Mouse (Mus musculus): Measurements from ENCODE around the gene I0C0044D17Rik.

Gene I0C0044D17Rik

DNA sequence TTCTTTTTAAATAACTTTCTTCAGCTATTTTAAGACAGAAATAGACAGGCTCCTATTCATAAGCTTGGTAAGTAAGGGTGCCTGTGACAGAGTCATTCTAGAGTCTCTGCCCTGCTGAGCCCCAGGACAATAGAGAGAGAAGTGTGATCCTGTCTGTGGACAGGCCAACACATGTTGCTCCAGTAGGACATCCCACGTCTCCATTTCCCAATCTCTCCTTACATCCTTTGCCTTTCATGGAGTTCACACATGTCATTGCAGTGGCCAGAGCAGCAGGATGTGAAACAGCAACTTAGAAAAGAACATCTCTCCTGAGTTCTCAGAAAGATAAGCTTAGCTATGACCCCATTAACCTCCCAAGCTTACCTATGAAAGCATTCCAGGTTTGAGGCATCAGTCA lies 8.1 kb upstream of the I0C0044D17Rik start:
- no peak for DNase-seq (ENCODE audit: low read depth, low spot score)

DNA sequence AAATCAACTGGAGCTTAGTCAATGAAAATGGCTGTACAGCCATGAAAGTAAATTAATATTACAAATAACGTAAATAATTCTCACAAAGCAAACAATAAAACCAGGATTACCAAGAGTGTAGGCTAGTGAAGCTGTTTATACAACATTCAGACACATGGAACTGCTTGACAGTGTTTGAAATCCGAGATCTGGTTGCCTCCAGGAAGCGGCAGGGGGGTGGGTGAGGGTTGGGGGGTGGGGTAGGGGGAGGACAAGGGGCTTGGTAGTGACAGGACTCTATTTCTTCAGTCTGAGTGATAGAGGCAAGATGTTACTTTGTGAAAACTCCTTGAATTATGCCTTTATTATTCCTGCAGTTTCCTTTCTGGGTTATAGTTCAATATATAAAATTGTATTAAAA lies 3.1 kb upstream of the I0C0044D17Rik start:
- DNase-seq (ENCODE audit: low read depth, low spot score): no peak

DNA sequence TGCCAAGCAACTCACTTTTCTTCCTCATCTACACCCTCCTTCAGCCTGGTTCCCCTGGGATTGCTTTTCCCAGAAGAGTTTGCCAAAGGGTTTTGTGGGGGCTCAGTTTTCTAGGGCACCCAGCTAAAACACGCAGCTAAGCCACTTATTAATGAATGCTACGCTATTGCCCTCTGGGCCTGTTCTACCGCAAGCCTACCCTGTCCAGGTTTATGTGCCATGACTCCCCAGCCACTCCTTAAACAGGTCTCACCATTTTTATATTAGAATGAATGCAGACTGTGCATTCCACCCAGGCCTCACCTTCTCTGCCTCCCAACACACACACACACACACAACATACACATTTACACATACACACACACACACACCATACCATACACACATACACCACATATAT lies 593 bp downstream of the I0C0044D17Rik start:
- no peak for DNase-seq (ENCODE audit: low read depth, low spot score)

DNA sequence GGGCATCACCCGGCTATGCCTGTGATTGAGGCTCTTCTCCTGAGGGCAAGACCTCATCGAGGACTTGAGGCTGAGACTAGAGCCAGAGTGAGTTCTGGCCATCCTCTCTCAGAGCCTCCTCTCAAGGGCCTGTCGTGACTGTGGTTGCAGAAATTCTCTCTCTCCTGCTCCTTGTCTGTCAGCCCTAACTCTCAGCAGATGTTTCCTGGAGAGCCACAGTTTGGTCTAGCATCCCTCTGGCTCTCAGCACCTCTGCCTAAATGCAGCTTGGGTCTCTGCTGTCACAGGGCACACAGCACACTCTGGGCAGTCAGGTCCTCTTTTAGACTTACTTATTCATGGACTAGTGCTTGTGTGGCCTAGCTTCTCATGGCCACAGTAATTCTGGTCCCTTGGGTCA lies 1.2 kb downstream of the I0C0044D17Rik start:
- no peak for DNase-seq (ENCODE audit: low read depth, low spot score)

DNA sequence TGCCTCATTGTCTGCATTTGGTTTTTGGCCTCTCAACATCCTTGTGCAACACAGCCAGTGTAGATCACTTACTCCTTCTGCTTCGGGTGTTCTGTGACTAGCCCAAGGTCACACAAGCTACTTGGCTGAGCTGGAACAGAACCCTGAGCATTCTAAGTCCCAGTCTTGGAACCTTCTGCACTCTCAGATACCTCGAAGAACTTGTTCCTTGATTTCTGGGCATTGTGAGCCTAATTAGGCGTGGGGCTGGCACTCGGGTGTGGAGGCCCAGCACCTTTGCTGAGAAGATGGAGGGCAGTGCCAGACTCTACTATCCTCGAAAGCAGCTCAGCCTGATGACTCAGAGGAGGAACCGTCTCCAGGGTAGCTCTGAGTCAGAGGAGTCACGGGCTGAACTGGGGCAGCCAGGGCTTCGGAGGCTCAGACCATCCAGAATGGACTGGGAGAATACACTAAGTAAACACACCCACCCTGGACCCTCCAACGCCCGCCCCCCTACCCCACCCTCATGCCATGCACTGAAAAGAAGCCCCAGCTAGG lies 4.4 kb downstream of the I0C0044D17Rik start:
- DNase-seq (ENCODE audit: low read depth, low spot score): no peak

DNA sequence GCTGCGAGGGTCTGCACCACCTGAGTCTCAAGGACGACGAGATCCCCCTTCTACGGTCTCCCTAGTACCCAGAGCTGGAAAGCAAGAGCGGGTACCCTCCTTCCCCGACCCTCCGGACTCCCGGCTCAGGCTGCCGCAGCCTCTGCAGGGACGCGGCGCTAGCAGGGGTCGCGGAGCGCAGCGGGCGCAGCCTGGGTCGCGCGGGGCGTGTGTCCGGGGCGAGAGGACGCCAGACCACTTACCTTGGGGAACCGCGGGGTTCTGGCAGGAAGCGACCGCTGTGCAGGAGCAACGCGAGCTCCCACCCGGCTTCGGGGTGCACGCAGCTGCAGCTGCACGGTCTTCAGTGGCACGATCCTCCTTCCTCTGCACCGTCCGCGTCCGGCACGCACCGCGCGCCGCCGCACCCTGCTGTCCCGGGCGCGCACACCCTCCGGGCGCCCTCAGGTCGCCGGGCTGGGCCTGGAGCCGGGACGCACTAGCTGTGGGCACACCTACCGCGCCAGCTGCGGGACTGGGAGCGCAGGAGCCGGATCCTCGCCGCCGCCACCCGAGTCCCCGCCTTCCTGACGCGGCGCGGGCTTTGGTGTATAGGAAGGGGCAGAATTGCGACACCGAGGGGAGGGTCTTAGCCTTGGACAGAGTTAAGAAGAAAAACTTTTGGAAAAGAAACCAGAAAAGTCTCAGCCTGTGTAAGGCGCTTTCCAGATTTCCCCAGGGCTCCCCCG lies 6.3 kb downstream of the I0C0044D17Rik start, which contains the start of gene Kank4:
TSS of gene Kank4 (minus strand) at position 354 of the 728 bp plus-strand sequence.
- DNase-seq (ENCODE audit: low read depth, low spot score): no peak

DNA sequence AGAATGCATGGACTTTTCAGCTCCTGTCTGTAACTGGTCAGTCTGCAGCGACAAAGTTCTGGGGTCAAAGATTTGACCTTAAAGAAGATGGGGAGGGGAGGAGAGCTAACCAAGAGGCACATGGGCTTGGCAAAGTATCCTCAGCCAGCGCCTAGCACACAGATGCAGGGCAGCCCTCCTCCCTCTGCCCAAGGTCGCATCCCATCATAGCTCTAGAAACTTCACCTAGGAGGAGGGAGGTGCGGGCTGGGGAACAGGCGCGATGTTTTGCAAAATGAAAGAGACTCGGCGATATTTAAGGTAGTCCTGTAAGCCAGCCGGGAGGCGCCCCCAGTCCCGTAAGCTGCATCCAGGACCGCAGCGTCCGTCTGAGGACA lies 6.8 kb downstream of the I0C0044D17Rik start:
- DNase-seq (ENCODE audit: low read depth, low spot score): no peak

DNA sequence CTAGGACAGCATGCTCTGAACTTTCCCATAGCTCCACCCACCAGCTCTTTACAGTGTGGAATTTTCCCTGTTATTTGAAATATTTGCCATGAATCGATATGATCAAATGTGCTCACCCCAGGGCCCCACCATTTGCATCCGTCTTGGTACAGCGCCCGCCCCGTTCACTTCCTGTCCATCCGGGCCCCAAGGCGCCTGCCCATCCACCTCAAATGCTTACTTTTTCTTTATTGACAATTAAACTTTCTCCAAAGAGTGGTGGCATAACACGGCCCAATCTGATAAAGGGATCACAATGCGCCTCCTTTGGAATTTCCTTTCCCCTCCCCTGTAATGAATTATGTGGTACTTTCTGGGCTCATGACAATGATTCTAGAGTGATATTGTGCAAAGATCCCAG lies 17.3 kb downstream of the I0C0044D17Rik start:
- DNase-seq (ENCODE audit: low read depth, low spot score): no peak

DNA sequence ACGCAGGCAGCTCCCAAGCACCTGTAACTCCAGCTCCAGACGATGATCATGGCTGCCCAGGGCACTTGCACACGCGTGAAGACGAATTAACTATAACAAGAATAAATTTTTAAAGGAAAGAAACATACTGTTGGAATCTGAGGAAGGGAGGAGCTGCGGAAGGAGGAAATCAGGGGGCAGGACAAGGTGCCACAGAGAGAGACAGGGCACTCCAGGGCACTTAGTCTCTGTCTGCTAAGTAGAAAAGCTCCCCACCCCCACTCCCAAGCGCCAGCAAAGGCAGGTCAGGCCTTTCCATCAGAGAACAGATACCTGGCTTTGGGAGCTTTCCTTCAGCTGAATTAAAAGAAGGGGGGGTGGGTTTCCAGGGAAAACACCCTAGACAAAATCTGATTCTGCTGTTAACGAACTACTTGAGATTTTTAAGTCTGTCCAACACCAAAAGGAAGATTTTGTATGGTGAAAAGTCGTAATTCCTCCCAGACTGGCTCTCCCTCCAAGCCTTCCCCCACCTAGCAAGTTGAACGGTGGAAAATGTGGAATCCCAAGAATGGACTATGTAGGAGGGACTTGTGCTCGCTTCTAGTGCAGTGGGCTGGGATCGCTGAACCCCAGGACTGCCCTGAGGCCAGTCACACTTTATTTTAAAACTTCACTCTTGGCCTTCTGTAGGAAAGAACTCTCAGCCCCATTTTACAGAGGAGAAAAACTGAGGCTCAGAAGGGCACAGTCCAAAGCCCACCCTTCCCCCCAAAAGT lies 18.2 kb downstream of the I0C0044D17Rik start:
- no peak for DNase-seq (ENCODE audit: low read depth, low spot score)

DNA sequence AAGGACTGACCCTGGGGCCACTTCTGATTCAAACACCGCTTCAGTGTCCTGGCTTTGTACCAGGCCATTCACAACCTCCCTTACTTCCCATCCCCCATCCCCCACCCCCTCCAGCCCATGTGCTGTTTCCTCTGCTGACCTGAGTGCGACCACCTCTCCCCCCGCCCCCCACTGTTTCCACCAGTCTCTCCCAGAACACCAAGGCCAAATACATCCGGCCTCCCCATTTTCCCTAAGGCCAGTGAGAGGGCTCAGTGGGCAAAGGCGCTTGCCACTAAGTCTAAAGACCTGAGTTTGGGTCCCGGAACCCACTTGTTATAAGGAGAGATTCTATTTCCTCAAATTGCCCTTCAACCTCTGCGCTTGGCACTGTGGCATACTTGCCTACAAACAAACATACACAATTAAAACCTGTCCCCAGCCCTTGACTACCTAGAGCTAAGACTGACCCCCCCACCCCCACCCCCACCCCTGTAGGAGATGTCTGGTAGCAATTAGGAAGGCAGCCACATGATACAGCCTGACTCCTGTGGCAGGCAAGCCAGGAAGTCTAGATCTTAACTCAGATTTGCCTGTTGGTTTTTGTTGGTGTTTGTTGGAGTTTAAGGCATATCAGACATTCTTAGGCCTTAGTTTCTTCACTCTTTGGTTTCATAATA lies 19.0 kb downstream of the I0C0044D17Rik start:
- no peak for DNase-seq (ENCODE audit: low read depth, low spot score)

DNA sequence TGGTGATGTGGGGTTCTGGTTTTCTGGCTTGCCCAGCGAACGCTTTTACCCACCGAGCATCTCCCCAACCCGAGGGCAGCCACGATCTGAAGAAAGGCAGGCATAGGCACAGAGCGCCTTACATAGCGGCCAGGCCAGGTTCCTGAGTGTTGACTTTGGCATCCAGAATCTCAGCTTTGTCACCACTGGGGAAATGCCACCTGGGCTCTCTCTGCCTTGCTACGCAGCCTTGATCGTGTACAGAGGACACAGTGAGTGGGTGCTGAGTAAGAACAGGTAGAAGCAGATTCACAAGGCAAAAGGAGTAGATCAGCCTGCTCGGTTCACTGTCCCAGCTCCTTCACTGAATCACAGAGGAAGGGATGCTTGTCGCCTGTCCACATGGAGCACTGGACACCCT lies 21.9 kb downstream of the I0C0044D17Rik start:
- no peak for DNase-seq (ENCODE audit: low read depth, low spot score)

DNA sequence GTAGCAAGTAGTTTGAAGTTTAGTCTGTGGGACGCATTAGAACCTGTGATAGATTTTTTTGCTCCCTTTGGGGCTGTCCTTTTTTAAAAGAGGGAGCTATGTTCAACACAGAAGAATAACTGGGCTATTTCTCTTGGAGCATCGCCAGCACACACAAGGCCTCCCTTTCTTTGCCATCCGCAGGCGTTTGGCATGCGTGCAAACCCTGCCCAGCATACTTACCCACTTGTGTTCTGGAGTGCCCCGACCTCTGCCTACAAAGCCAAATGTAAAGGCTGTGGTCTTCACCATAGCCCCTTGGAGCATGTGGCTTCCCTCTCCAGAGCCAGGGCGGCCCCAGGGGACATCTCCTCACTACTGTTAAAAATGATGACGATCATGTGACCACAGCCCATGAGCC lies 22.8 kb downstream of the I0C0044D17Rik start:
- DNase-seq (ENCODE audit: low read depth, low spot score): no peak

DNA sequence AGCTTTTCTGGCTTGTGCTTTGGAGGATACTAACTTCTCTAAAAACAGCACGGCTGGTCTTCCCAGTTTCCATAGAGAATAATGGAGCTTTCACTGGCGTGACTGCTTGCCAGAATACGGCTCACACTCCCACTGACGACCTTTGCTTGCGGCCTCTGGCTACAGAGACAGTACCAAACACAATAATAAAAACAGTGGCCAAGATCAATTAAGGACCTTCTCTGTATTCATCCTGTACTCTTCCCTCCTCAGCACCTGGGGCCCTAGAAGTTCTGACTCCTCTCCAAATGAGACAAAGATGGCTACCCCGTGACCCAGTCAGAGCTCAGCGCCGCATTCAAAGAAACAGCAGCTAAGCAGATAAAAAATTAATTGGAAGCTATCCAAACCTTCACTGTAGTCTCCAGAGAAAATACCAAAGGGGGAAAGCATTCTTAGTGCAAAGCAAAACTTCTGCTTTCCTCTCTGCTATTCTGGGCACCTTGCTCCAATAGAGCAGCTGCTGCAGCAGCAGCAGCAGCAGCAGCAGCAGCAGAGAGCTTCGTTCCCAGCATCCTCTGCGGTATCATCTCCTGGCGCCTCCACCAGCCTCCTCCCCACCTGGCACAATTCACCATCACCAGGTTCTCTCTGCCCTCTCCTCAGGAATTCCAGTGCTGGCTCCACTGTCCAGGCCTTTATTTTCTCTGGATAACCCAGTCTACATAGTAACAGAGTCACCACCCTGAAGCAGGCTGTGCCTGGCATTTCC lies 26.9 kb downstream of the I0C0044D17Rik start:
- DNase-seq (ENCODE audit: low read depth, low spot score): no peak

DNA sequence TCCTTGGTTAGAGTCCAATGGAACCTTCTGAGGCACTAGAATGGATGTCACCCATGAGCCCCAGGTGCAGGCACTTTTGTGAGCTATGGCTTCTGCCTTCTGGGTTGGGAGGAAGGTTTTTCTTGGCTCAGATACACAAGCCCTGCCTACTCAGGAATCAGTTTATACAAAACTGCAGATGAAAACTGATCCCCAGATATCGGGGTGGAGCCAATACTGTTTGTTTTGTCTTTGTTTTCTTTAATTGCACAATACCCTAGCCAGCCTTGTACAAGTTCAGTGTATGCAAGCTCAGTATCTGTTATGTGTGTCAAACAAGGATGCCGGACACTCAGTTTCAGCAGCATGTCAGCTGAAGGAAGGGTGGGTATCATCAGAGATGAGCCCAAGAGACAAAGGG lies 28.4 kb downstream of the I0C0044D17Rik start:
- no peak for DNase-seq (ENCODE audit: low read depth, low spot score)

DNA sequence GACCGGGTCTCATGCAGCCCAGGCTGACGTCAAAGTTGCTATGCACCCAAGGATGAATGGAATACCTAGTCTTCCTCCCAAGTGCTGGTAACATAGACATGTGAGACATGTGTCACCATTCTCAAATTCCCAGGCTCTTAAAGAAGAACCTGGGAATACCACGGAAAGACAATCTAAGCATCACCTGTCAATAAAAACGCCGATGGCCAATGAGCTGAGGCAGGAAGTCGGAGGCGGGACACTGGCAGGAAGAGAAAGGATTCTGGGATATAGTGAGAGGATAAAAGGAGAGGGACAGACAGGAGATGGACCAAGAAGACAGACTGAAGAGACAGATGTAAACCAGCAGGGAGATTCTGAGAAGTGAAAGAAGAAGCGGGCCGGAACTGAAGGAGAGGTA lies 30.2 kb downstream of the I0C0044D17Rik start:
- DNase-seq (ENCODE audit: low read depth, low spot score): no peak

DNA sequence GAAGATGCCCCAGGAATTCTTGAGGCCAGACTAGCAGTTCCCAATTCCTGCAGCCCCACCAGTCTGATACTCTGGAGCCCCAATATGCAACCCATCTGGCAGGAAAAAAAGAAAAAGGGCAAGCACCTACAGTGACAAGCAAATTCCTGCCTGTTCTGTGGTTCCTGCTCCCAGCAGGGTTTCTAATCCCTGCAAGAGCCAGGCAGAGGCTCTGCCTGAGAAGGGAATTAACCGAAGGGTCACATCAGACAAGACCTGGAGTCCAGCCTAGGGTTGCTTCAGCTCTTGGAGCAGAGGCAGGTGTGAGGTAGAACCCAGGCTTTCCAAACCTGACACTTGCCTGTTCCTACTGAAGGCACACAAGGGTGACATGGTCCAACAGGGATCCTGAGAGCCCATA lies 32.9 kb downstream of the I0C0044D17Rik start:
- no peak for DNase-seq (ENCODE audit: low read depth, low spot score)

DNA sequence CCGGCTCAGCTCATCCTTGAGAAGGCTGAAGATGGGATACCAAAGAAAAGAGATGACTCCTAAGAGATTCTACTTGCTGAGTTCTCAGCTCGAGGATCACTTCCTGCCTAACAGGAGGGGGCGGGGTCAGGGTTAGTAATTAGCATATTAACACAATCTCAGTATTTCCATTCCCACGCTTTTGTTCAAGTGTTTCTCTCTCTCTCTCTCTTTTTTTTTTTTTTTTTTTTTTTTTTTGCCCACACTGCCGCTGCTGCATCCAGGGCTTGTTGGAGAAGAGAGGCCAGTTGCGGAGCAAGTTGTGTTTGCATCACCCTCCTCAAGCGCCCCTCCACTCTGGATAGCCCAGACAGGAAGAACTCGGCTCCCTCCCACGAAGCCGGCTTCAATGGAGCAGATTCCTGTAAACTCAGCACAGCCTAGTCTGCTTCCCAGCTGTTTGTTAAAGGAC lies 33.8 kb downstream of the I0C0044D17Rik start:
- DNase-seq (ENCODE audit: low read depth, low spot score): peak; percentile 15

DNA sequence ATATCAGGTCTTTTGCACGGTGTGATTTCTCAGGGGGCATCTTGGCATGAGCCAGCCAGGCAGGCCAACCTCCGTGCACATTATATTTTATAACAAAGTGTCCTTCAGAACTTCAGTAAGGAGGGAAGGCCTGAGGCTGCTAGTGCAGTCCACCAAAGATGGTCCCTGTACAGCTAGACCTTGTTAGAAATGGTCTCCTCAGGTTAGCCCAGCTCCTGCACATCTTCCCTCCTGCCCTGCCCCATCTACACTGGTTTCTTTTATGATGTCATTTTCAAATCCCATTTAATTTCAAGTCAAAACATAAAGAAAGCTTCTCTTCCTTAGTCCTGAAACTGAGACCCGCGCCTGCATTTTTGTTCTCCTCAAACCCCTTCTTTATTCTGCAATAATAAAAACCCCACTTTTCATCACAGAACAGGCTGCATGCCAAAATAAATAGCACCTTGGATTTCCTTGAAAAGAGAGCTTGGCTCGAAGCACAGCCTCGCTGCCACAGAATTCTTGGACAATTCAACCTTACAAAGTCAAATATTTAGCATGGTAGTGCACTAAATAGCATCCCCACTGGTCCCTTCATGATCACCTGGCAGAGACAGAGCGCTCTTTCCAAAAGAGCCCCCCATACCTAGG lies 34.4 kb downstream of the I0C0044D17Rik start:
- no peak for DNase-seq (ENCODE audit: low read depth, low spot score)

DNA sequence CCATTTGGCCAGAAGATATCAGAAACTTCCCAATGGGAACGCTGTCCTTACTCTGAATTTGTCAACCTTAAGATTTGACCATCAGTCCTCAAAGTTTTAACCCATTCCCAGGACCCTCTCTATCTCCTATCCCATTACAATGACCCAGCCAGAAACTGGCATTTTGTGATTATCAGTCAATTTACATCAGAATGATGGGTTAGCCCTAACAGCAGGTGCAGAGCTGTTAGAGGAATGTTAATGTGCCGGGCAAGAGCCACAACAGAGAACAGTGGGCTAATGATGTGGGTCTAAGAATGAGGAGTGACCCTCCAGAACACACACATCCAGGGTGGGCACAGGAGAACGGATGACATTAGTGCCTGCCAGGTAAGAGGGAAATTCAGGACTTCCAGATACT lies 37.4 kb downstream of the I0C0044D17Rik start:
- no peak for DNase-seq (ENCODE audit: low read depth, low spot score)

DNA sequence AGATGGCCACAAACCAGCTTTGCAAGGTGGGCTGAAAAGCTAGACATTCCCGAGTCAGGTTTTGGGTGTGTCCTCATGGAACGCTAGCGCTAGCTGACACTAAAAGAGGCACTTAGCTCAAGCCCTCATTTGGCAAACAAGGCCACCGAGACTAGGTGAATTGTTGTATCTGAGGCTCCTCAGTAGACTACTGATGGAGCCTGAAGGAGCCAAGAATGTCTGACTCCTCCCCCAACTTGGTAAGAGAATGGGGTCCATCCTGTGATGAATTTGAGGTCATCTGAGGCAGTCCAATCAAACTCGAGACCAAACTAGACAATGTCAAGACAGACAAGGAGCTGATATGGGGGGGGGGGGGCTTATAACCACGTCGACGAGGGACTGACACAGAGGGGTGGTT lies 37.8 kb downstream of the I0C0044D17Rik start:
- no peak for DNase-seq (ENCODE audit: low read depth, low spot score)

DNA sequence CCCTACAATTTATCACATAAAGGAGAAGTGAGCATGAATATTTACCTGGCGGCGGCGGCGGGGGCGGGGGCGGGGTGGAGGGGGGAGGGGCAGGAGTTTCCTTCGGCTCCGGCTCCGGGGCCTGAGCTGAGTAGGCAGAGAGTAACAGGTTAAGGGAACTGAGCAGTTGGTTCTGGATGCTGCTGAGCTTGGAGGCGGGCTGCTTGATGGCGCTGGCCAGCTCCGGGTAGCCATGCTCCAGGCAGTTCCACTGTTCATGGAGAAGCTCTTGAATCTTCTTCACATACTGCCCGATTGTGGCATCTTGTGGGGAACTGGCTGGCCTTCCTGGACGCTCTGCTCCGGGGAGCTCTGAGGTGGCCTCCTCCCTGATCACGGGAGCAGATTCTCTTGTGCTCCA lies 45.4 kb downstream of the I0C0044D17Rik start:
- no peak for DNase-seq (ENCODE audit: low read depth, low spot score)

All from CD4-positive, CD25-positive, alpha-beta regulatory T cell, adult 2 months (primary cell).